Mouse (Mus musculus) G1E (cell line): ENCODE measurements around the gene Rrp8.

ENCODE experiments used
- CTCF ChIP-seq: IDR thresholded peaks from 2 replicates; pipeline ENCODE4 v1.5.1; 2012; ENCODE audit warnings: low read depth, low read length, inconsistent platforms, mixed read lengths
- GATA1 ChIP-seq: IDR thresholded peaks from 2 replicates; pipeline ENCODE4 v1.6.1; 2012; ENCODE audit warnings: borderline replicate concordance, low read length, inconsistent platforms, mixed read lengths
- POLR2AphosphoS5 ChIP-seq: IDR thresholded peaks from 2 replicates; pipeline ENCODE4 v1.6.1; 2012; ENCODE audit warnings: low read depth, low read length, inconsistent platforms; ENCODE audit not compliant: insufficient replicate concordance

GRCm38 (mm10) chr7:105738286-105738685, 1.1 kb upstream of the Rrp8 start:
- TF ChIP-seq CTCF (no peak), GATA1 (no peak), POLR2AphosphoS5 (no peak)
